Mouse (Mus musculus): Measurements from ENCODE around the gene Sema4a.

Gene Sema4a

DNA sequence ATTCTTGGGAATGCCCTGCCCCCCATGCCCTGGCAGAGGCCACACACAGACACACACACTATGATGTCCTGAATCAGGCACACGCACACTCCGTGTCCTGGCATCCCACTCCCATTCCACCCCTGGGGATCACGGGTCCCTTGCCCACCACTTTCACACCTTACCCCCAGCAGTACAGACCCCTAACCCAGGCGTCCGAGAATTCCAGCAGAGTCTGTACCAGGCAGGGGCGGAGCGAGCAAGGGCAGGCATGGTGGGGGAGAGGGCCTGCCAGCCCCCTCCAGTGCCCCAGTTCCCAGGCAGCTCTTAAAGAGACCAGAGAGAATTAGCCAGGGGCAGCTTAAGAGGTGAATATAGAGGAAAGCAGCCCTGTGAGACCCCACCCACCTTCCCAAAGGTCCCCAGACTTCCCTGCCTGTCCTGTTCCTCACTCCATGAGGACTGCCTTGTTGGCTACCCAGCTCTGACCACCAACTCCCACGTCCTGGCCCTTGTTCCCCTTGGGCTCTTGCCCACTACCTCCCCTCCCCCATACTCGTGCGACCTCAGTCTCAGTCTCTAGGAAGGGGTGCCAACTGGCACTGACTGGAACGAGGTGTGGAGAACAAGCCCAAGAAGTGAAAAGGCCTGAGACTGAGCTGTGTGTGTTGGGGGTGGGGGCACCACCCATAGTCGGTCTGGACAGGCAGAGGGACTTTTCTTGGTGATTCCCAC, at the start of gene Sema4a:
Sema4a (minus strand) TSS at position 200 of the 714 bp plus-strand sequence.
- WGBS: 47% methylated on average over 12 of the region's 12 CpGs

DNA sequence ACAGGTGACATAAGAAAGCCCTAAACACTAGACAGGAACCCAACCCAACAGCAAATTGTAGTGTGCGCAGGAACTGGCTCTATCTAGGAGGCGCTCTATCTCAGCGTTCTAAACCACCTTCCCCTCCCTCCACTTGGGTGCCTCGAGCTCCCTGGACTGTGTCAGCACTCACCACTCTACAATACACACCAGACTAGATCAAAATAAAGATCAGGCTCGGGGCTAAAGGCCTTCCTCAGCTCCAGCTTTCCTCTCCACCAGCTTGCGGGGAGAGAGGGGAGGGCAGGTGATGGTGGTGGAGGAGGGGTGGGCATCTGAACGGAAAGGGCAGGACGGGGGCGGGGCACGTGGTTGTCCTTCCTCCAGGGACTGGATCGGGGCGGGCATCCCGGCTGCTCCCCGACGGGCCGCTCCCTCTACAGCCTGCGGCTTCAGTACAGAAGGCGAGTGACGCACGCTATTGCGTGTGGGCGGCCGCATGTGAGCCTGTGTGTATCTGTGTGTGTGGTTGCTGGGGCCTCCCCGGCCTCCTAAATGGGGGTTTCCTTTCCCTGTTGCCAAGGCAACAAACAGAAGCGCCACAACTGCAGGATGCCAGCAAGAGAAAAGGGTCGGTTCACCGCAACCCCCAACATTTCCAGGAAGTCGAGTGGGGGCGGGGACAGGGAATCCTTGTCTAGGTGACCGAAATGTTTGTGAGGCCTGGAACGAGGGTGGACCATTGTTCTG, 48.9 kb upstream of the Sema4a start, which contains the start of gene Lmna:
Lmna (minus strand) TSS at position 265 of the 729 bp plus-strand sequence.
- WGBS: 3% methylated on average over 31 of the region's 31 CpGs

DNA sequence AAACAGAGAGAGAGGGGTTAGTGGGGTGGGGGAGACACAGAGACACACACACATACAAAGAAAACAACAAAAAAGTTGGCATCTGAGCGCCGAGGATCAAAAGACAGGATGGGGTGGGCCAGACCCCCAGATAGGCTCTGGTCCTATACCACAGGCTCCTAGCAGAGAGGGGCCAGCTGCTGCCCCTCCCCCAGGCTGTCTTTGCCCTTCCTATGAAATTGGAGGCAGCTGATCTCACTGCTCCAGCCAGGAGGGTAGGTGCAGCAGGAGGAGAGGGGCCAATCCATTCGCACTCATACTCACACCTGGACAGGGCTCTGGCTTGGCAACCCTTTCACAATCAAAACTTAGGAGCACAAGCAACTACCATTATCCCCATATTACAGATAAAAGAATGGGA, 48.3 kb upstream of the Sema4a start:
- WGBS: 70% methylated on average over 3 of the region's 3 CpGs

DNA sequence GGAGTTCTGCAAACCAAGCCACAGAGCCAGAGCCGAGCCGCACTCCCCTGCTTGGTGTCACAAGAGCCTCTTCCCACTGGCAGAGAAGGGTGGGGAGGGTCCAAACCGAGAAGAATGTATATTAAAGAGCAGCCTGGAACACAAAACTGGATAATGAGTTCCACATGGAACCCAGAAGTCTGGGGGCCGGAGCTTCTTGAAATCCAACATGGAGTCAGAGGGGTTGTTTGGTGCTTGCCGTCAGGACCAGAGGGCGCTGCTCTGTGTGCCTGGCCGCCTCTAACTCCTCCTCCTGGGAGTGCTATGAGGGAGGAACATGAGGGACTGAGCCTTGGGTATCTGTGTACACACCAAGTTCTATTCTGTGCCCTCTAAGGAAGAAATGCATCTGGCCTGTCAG, 44.8 kb upstream of the Sema4a start:
- 71% methylated on average over 7 of the region's 7 CpGs for WGBS

DNA sequence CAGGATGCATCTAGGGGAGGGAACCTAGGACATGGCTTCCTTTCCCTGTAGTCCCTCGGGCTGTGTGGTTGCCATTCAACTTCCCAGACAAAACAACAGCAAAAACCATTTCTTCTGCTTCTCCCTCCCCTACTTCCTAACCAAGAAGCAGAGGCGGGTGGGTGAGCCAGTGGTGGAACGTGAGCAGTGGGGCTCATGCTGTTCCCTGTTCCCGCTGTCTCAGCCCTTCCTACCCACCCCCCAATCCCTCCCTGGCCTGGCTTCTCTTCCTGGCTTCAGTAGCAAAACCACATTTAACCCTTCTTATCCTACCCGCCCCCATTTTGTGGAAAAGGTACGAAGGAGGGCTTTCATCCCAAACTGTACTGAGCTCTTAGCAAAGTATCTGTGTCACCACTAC, 44.1 kb upstream of the Sema4a start:
- WGBS: 61% methylated on average over 6 of the region's 6 CpGs

DNA sequence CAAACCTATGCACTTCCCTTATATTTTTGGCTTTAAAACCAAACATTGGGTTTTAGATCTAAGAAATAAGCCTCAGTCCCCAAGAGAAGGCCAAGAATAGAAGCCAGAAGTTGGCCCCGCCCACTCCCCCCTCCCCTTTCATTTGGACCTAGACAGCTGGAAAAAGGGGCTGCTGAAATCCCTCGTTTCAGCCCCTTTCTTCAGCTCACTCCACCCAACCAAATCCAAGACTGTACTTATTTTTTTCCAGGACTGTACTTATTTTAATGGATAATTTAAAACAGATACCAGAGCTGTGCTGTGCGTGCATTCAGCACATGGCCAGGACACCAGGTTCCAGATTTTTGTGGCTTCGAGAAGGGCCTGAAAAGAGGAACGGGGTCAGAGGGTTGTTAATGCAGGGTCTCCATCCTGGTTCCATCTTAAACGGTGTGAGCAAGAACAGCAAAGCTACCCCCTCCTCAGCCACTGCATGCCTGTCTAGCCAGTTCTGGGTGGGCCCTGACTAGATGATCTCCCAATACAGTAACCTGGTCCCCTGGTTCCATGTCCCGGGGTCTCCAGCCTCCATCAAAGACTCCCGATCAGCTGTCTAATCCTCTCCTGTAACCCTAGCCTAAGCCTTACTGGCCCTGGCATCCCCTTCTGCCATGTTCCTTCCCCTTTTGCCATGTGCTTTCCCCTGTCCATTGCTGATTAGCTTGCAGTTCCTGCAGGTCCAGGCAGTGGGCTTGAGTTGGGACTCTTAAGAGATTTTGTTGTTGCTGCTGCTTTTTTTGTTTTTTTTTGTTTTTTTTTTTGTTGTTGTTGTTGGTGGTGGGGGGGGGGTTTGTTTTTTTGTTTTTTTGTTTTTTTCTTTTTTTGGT, 43.1 kb upstream of the Sema4a start:
- WGBS: 59% methylated on average over 8 of the region's 8 CpGs

DNA sequence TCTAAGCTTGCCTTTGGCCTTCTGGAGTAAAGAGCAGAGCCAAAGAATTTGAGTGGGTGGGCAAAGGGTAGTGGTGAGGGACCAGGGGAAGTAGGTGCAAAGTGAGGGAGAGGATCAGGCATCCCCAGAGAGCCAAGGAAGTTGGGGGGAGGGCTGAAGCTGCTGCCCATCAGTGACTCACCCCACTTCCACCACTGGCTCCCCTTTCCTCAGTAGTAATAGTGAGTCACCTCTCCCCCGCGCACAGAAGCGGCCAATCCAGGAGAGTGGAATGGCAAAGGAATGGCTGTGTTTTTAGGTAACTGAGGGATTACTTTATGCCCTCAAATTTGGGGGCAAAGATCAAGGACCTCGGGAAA, 42.5 kb upstream of the Sema4a start:
- 10% methylated on average over 4 of the region's 4 CpGs for WGBS

DNA sequence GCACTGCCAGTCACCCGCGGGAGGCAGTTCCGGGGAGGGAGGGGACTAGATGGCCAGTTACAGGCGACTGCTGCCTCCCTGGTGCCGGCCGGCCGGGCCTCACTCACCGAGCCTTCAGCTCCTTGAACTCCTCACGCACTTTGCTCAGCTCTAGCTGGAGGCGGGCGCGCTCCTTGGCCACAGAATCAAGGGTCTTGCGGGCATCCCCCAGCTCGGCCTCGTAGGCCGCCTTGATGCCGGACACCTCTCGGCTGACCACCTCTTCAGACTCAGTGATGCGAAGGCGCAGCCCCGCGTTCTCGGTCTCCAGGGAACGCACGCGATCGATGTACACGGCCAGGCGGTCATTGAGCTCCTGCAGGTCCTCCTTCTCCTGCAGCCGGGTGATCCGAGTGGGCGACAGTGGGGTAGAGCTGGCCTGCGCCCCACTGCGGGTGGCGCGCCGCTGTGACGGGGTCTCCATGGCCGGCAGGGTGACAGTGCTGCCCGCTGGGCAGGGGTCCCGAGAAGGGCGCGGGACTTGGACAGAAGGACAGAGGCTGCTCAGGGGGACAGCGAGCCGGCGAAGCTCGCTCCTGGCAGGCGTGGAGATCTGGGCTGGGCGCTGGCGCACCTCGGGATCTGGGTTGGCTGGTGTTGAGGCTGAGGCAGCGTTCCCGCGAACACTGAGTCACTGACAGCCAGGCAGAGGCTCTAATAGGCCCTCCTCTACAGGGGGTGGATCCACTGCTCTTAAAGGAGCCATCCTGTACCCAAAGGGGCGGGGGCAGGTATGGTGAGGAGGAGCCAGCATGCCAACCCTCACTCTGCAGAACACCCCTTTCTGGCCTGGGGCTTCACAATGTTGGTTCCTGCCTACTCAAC, 41.9 kb upstream of the Sema4a start:
- under 1% methylated on average over 55 of the region's 55 CpGs for WGBS

DNA sequence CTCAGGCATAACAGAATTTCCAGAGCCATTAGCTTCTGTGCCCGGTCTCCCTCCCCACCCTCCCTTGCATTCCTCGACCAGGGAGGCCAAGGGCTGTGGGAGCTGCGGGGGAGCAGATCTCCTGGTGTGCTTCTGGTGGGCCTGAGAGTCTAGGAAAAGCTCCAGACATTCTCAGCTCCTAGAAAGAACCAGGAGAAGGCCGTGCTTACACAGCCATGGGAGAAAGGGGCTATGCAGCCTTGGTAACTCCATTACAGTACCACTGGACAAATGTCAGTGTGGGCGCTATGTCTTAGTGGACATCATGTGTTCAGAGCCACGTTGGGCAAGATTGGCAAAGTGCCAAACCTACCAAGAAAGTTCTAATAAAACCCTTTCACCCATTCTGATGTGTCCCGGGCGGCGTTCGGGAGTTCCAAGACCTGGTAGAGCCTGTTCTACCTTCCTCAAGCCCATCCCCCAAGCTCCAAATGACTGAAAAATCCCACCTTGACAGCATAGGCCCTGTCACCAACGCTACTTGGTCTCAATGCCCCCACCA, 41.1 kb upstream of the Sema4a start:
- WGBS: 20% methylated on average over 11 of the region's 11 CpGs

DNA sequence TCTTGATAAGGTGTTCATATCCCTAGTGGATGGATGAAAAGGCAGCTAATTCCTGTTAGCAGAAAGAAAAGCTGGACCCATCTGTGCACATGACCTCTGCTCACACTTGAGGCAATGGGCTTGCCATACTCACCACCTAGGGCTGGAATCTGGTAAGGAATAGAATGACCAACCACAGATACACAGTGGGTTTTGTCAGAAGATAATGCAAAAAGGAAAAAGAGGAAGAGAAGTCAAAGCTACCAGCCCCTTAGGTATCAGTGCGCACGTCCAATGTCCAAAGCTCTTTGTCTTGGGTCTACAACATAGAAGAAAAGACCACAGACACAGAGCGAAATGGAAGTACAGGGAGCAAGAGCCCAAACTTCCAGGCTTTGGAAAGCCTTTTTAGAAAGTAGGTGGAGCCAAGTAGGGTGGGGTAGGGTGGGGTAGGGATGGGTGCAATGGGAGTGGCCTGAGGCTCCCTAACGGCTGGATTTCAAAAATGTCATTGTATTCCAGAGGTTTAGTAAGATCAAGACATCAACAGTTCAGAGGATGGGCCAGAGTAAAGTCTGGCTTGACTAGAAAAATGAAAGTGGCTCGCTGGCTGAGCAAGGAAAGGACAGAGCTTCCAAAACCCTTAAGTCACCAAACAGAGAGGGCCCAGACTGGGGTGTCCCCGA, 40.5 kb upstream of the Sema4a start:
- WGBS: 46% methylated on average over 6 of the region's 6 CpGs

DNA sequence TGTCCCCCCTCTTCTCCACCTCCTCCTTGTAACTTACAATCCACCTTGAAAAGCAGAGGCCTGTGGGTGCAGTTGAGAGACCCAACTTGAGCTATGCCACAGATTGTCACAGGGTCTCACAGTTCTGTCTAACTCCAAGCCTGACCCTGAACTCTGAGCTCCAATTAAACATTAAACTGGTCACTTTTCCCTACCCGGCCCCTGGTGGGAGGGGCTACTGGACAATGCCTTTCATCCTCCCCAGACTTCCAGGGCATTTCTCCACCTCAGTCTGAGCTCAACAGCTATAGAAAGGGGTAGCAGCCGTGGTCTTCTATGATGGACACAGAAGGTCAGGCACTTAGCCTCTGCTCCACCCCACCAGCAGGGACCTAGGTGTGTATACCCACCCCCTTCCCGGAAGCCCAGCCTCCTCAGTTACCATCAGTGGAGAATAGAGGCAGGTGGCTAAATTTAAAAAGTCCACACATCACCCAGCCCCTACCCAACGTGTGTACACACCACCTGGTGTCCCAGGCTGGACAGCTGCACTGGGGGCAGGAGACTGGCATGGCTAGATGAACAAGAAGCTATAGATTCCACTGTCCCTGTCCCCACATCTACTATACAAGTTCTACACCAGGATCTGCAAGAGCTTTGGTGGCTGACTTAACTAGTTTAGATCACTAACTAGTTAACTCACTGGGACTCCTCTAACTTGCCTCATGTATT, 39.8 kb upstream of the Sema4a start:
- WGBS: 47% methylated on average over 4 of the region's 4 CpGs

DNA sequence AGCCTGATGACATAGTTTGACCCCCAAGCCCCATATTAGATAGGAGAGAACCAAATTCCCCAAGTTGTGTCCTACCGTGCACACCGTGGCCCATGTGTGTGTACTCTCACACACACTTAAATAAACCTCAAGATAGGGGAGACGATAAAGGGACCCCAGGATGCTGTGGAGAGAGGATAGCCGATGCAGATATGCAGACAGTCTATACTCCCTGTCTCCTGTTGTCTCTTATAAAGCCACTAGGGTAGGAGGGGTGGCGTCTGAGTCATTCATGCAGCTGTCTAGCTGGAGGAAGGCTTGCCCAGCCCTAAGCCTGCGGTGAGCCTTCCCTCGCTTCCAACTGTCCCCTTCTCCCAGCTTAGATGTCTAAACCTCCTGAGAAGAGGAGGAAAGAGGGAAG, 39.1 kb upstream of the Sema4a start:
- WGBS: 61% methylated on average over 7 of the region's 7 CpGs

DNA sequence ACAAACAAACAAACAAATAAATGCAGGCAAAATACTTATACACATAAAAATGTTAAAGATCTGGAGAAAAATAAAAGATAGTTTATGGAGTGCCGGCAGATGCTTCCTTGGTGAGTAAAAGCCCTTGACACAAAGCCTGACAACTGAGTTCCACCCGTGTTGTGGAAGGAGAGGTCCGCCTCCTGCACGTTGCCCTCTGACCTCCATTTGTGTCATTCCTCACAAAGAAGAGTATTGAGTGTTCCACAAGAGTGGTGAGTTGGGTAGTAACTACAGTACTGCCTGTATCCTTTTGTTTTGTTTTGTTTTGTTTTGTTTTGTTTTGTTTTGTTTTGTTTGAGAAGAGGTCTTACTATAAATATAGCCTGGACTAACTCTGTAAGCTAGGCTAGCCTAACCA, 38.6 kb upstream of the Sema4a start:
- WGBS: 90% methylated on average over 4 of the region's 4 CpGs

DNA sequence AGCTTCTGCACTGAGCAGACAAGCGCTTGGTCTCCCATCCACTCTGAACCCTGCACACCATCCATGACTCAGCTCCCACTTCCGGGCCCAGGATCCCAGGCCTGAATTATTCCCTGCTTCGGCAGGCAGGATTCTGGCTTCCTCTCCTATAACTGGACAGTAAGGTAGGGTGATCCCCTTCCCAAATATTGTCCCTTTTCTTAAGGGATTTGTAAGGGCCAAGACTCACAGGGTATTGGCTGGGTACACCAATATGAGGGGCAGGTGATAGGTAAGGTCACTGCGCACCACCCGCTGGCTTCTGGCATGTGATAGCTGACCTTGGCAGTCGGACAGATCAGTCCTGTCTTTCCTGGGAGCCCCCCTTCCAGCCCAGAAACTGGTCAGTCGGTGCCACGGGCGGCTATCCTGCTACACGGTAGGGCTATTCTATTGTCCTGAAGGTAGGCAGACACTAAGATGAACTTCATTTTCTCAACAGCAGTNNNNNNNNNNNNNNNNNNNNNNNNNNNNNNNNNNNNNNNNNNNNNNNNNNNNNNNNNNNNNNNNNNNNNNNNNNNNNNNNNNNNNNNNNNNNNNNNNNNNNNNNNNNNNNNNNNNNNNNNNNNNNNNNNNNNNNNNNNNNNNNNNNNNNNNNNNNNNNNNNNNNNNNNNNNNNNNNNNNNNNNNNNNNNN, 34.9 kb upstream of the Sema4a start:
- WGBS: 72% methylated on average over 10 of the region's 10 CpGs

DNA sequence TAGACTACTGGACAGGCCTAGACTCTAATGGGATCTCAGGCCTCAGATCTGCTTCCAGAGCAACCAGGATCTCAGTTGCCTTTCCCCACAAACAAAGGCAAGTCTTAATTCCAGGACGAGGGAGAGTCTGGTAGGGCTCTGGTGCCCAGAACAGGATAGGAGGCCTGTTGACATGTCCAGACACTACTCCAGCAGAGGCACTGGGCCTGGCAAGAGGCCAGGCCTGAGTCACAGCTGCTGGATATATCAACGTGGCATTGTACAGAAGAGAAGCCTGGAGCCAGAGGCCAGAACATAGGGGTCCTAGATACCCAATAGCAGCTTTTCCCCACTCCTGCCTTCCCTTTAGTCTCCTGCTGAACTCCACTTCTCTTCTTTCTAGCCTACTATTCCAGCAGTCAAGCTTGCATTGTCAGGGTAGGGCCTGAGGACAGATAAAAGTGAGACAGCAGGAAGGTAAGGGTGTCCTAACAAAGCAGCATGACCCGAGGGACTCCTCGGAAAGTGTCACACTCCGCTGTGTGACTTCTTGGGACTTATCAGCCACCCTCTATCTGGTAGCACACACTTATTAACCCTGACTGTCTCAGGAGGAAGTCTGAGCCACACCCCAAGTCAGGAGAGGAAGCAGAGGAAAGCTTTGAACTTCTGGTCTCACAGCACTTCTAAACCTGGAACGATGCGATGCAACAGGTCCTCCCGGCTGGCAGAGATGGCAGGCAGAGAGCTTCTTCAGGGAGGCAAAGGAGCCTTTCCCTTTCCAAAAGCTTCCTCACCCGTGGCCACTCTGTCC, 34.0 kb upstream of the Sema4a start:
- WGBS: 47% methylated on average over 9 of the region's 9 CpGs

DNA sequence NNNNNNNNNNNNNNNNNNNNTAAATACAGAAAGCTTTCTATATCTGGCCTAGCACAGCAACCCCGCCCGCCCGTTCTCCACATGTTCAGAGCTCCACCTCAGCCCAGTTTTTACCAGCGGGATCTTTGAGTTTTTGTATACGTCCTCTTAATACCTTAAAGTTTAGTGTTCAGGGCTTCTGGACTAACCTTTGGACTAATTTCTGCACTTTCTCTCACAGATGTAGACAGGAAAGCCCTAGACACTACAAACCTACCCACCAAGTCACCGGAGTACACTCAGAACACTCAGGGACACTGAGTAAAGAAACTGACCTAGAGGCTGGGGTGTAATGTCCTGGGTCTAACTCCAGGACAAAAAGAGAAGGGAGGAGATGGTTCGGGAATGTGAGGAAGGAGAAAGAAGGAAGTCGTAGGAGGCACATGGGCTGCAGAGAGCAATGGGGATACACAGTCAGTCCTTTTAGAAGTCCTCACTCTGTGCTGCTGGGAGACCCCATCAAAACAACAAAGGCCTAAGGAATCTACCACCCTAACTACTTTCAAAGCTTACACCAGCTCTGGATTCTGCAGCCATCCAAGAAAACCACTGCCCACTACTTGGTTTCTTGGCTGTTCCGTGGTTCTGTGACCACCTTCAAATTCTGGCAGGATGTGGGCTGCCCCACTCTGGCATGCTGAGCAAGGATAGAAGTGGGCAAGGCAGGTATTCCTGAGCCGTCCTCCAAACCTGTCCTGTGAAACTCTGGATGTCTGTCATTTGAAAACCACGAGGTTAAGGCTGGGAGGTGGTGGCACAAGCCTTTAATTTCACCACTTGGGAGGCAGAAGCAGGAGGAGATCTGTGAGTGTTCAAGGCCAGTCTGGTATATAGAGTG, 33.0 kb upstream of the Sema4a start:
- 54% methylated on average over 11 of the region's 11 CpGs for WGBS

DNA sequence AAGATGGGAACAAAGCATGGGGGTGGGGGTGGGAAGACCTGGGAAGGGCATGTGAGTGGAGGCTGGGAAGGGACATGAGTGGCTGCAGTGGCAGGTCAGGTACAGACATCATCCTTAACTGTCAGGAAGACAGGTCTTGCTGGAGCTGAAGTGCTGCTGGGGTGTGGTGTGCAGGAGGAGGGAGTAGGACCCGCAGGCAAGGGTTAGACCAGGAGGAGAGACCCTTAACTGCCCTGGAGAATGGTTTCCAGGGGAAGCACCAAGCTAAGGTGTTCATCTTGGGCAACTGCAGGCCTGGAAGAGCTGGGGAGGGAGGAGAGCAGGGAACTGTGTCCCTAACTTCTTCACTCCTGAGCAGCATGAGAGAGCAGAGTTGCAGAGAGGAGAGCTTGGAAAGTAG, 26.4 kb upstream of the Sema4a start:
- 93% methylated on average over 1 of the region's 1 CpGs for WGBS

DNA sequence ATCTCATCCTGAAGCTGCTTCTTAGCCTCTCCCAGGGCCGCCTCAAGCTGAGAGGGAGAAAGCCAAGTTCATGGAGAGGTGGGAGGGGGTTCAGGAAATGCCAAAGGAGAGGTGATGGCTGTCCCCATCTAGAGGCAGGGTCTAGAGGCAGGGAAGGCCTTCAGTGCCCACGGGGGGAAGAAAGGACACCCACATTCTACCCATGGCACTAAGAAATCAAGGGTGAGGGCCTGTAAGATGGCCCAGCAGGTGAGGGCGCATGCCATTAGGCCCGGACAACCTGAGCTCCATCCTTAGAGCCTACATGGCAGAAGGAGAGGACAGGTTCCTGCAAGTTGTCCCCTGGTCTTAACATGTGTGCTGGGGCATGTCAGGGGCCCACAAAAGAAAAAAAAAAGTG, 25.9 kb upstream of the Sema4a start:
- 83% methylated on average over 4 of the region's 4 CpGs for WGBS

All from cerebral cortex, adult 2 months (tissue).